Mouse (Mus musculus) right cerebral cortex, postnatal 25 days (tissue): Measurements from ENCODE around the gene Rnf144b.

Experiments used
- DNase-seq: peaks from one replicate; pipeline ENCODE4 v3.0.0; 2022

Gene Rnf144b

DNA sequence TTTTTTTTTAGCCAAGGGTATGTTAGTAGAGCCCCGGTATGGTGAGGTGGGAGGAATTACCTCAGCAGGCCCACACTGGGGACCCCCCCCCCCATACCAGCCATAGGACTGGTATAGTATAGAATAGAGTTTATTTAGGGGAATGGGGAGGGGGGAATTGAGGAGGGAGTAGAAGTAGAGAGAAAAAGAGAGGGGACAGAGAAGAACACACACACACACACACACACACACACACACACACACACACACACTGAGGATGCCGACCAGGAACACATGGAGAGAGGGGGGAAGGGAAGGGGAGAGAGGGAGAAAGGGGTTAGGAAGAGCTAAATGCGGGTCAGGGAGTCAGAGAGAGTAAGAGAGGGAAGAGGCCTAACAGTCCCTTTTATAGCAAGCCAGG is 151.7 kb downstream of the Rnf144b start:
- no peak for DNase-seq

DNA sequence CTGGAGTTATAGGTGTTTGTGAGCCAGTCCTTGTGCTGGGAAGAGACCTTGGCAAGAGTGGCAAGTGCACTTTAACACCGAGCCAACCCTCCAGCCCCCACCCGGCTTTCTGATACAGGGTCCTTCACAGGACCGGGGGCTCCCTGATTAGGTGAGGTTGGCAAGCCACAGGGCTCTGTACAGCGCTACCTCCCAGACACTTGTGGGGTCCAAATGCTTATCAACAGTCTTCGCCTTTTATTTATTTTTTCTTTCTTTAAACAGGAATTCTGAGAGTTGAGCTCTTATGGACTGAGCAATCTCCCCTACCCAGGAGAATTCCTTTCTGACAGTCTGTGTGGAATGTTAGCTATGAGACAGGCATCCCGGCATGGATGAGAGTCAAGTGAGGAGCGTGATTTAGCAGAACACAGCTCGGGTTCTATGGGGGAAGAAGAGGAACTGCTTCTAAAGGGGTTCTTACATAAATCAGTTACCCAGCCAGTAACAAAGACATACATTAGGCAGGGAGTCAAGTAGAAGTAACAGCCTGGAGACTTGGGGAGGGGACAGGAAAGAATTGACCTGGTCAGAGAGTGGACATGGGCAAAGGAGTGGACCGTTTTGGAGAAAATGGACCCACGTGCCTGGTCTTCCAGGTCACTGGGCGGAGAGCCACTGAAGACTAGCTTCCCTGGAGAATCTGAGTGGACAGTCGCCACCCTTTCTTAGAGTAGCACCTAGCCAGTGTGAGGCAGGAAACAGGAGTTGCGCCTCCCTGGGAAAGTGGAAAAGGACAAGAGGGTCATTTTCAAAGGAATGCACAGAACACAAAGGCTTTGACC is 154.8 kb downstream of the Rnf144b start:
- DNase-seq = no peak

DNA sequence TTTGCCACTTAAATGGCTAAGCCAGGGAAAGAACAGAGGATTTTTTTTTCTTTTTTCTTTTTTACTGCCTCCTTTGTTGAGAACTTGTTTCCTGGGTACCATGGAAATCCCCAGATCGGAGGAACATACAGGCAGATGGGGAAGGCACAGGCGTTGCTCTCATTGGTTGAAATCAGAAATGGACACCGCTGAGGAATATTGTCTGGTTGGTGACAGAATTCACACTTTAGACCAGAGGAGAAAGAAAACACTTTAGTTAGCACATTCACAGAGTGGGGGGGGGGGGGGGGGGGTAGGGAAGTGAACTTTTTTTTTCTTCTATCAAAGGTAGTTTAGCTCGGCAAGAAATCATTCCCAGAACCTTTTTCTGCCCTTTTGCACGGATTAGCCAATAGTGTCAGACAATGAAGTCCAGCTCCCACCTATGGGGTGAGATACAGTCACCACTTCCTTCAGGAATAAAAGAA is 155.4 kb downstream of the Rnf144b start:
- DNase-seq = no peak

DNA sequence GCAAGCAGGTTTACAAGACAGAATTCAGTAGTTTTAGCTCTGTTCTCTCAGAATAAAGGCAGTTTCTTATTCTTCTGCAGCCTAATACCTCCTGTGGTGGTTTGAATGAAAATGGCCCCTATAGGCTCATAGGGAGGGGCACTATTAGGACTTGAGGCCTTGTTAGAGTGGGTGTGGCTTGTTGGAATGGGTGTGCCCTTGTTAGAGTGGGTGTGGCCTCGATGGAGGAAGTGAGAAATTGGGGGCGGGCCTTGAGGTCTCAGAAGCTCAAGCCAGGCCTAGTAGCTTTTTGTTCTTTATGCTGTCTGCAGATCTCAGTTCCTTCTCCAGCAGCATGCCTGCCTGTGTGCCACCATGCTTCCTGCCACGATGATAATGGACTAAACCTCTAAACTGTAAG is 159.8 kb downstream of the Rnf144b start:
- DNase-seq = no peak

DNA sequence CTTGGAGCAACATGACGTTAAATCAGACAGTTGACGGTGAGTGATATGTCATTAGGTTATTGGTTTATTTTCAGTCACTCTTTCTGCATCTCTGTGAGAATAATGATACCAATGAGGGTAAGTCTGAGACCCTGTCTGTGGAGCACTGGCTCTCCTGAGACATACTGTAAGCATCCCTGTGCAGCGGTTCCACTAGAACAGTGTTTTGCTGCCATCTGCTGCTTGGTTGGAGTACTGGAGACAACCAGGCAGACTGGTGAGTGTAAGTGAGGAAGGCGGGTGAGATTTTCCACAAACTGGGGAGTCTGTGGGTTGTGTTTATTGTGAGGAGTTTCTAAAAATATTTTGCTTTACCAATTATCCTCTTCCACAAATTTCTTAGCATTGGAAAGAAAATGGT is 166.0 kb downstream of the Rnf144b start:
- DNase-seq = peak; percentile 61

DNA sequence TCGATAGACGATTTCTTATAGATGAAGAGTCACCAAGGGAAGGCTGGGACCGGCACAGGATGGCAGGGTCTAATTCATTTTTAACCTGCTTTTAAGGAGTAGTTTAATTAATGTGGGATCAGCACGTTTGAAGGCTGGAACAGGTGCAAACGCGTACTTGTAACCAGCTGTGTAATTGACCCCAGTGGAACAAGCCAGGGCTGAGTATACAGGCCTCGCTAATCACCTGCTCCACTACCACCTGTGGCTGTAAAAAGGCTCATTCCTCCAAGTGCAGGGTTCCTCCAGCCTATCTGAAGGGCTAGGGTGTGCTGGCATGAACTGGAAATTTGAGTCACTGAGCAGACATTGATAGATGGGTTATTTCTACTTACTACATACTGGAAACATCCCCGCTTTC is 174.0 kb downstream of the Rnf144b start:
- DNase-seq = no peak
